Mouse (Mus musculus): ENCODE results near the gene Higd2a. TPM values are rescaled to one million over a fixed set of nuclear protein-coding genes. Genes with fewer than 3 reads are reported as not detected.
A peak's percentile ranks its signal among the peaks of the same experiment; 100 is the strongest.

Gene Higd2a
- polyA plus RNA-seq, 1 experiment from 2014 or later, result 205 TPM

DNA sequence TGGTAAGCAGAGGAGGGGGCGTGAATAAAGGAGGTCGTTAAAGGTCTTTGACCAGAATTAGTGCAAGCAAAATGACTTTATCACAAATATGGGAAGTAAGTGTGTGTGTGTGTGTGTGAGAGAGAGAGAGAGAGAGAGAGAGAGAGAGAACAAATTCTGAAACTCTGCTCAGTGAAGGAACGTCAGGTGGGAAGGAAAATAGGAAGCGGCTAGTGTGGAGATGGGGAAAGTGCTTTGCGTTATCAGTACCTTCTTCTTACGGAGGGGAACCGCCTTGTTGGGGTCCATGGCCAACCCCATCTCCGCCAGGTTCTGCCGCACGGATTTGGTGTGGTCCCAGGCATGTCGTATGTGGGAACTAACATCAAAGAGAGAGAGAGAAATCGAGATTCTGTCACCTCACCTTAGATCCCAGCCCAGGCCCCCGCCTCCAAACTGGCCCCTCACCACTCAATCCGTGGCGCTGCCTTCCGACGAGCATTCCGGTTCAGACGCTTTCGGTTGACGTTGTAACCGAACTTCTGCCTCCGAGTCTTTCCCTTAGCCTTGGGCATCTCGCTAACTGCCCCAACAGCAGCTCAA lies 502 bp upstream of the Higd2a start:
- H3K4me1 ChIP-seq, result peaks cover 25% of the 10 kb centered on the region
- H3K9ac ChIP-seq, result peak overlapping the region; percentile 85
- H3K9me3 ChIP-seq (replicated peaks), result no peaks in the 10 kb centered on the region
- H3K27me3 ChIP-seq, result no peaks in the 10 kb centered on the region
- peaks cover 52% of the 10 kb centered on the region for H3K36me3 ChIP-seq
- H3K4me3 ChIP-seq (replicated peaks), result peak overlapping the region; percentile 83
- ATAC-seq (replicated peaks; ENCODE audit: low FRiP score), result peak; percentile 28
- WGBS, result under 1% methylated on average over 24 of the region's 24 CpGs
- H3K27ac ChIP-seq, result peak overlapping the region; percentile 76
- peak overlapping the region; percentile 84 for H3K4me2 ChIP-seq

- Histone ChIP-seq H3K27ac (no peak overlapping the region), H3K4me1 (peaks cover 29% of the 10 kb centered on the region), H3K9ac (no peak overlapping the region), H3K27me3 (no peaks in the 10 kb centered on the region), H3K4me3 (replicated peaks) (peak overlapping the region; percentile 83), H3K9me3 (replicated peaks) (no peaks in the 10 kb centered on the region), H3K36me3 (peaks cover 46% of the 10 kb centered on the region), H3K4me2 (peak overlapping the region; percentile 84)
- 91% methylated on average over 8 of the region's 8 CpGs for WGBS
- no peak for ATAC-seq (replicated peaks; ENCODE audit: low FRiP score)
Measured at GRCm38 (mm10) chr13:54591776-54592356, 1.9 kb downstream of the Higd2a start.

DNA sequence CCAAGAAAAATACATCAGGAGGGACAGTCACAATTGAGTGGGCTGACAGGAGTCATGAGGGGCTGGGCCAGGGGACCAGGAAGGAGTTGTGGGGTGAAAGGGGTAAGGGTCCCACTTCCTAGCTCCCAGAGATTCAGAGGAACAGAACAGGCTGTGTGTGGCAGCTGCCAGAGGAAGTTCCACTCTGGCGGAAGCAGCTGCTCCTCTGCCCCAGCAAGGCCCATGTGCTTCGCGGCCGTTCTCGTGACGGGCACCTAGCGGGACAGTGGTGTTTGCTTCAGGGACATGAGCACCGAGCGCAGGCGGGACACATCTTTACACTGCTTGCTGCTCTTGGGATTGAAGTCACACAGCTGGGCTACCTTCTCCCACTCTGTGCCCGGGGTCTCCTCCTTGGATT lies 3.6 kb downstream of the Higd2a start:
- peaks cover 40% of the 10 kb centered on the region for H3K36me3 ChIP-seq
- H3K27me3 ChIP-seq, result no peaks in the 10 kb centered on the region
- H3K4me1 ChIP-seq, result peaks cover 24% of the 10 kb centered on the region
- 96% methylated on average over 11 of the region's 11 CpGs for WGBS
- H3K9ac ChIP-seq, result no peak overlapping the region
- no peak overlapping the region for H3K4me2 ChIP-seq
- H3K4me3 ChIP-seq (replicated peaks), result no peak overlapping the region
- H3K27ac ChIP-seq, result no peak overlapping the region
- no peak for ATAC-seq (replicated peaks; ENCODE audit: low FRiP score)
- H3K9me3 ChIP-seq (replicated peaks), result no peaks in the 10 kb centered on the region

GRCm38 (mm10) chr13:54596107-54596690 lies 6.2 kb downstream of the Higd2a start:
- Histone ChIP-seq H3K9ac (no peak overlapping the region), H3K4me2 (no peak overlapping the region), H3K27me3 (no peaks in the 10 kb centered on the region), H3K4me1 (peaks cover 11% of the 10 kb centered on the region), H3K36me3 (peaks cover 50% of the 10 kb centered on the region), H3K9me3 (replicated peaks) (no peaks in the 10 kb centered on the region), H3K27ac (no peak overlapping the region), H3K4me3 (replicated peaks) (no peak overlapping the region)
- WGBS, result 87% methylated on average over 8 of the region's 8 CpGs
- no peak for ATAC-seq (replicated peaks; ENCODE audit: low FRiP score)

- peaks cover 5% of the 10 kb centered on the region for H3K4me1 ChIP-seq
- no peak overlapping the region for H3K27ac ChIP-seq
- no peaks in the 10 kb centered on the region for H3K27me3 ChIP-seq
- H3K9me3 ChIP-seq (replicated peaks), result no peaks in the 10 kb centered on the region
- H3K9ac ChIP-seq, result no peak overlapping the region; the same call in 1 of the 2 replicates
- H3K36me3 ChIP-seq, result peaks cover 50% of the 10 kb centered on the region
- H3K4me3 ChIP-seq (replicated peaks), result no peak overlapping the region
- no peak for ATAC-seq (replicated peaks; ENCODE audit: low FRiP score)
- 54% methylated on average over 5 of the region's 5 CpGs for WGBS
- H3K4me2 ChIP-seq, result no peak overlapping the region
Measured at GRCm38 (mm10) chr13:54596870-54597269, 6.9 kb downstream of the Higd2a start.

GRCm38 (mm10) chr13:54598622-54599143 lies 8.7 kb downstream of the Higd2a start:
- H3K4me3 ChIP-seq (replicated peaks), result no peak overlapping the region
- no peak for ATAC-seq (replicated peaks; ENCODE audit: low FRiP score)
- H3K4me1 ChIP-seq, result peaks cover 4% of the 10 kb centered on the region
- no peak overlapping the region for H3K4me2 ChIP-seq
- no peaks in the 10 kb centered on the region for H3K9me3 ChIP-seq (replicated peaks)
- H3K36me3 ChIP-seq, result peaks cover 38% of the 10 kb centered on the region
- 94% methylated on average over 12 of the region's 12 CpGs for WGBS
- no peak overlapping the region for H3K9ac ChIP-seq
- H3K27me3 ChIP-seq, result no peaks in the 10 kb centered on the region
- no peak overlapping the region for H3K27ac ChIP-seq

DNA sequence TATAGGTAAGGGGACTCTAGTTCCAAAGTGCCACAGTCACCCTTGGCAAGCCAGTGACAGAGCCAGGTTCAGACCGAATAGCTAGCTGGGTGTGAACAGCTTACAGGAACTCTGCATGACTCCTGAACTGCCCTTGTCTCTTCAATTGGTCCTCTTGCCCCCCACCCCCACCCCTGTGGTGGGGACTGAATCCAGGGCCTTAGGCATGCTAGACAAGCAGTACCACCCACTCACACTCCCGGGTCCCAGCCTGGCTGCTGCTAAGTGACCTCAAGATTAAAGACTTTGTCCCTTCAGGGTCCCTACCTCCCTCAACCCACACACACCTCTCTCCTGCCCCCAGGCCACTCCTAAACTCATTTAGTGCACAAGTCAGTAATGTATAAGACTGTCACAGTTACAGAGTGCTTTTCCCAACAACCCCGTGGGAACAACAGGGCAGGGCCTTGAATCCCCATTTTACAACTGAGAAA lies 12.7 kb downstream of the Higd2a start:
- H3K9ac ChIP-seq, result no peak overlapping the region
- no peaks in the 10 kb centered on the region for H3K27me3 ChIP-seq
- H3K36me3 ChIP-seq, result peaks cover 19% of the 10 kb centered on the region
- no peak overlapping the region for H3K4me2 ChIP-seq
- no peaks in the 10 kb centered on the region for H3K4me1 ChIP-seq
- H3K27ac ChIP-seq, result no peak overlapping the region
- ATAC-seq (replicated peaks; ENCODE audit: low FRiP score), result no peak
- H3K9me3 ChIP-seq (replicated peaks), result no peaks in the 10 kb centered on the region
- no peak overlapping the region for H3K4me3 ChIP-seq (replicated peaks)
- WGBS, result 16% methylated on average over 3 of the region's 3 CpGs

DNA sequence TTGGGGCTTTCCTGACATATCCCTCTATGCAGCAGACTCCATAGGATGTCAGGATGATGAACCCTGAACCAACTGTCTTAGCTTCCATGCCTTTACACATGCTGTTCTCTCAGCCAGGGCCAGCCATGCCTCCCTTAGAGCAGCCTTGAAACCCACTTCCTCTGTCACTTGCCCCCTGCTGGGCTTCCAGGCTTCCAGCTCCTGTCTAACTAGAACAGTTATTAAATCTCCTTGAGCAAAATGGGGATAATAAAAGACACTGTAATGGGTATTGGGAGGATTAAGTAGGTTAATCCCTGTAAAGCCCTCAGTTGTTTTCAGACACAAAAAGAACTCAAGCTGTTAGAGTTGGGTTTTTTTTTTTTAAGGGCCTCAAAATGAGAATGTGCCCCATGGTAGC lies 13.5 kb downstream of the Higd2a start:
- ATAC-seq (replicated peaks; ENCODE audit: low FRiP score), result no peak
- peaks cover 11% of the 10 kb centered on the region for H3K36me3 ChIP-seq
- H3K27me3 ChIP-seq, result no peaks in the 10 kb centered on the region
- H3K9me3 ChIP-seq (replicated peaks), result no peaks in the 10 kb centered on the region
- no peak overlapping the region for H3K4me2 ChIP-seq
- H3K27ac ChIP-seq, result no peak overlapping the region
- peaks cover under 1% of the 10 kb centered on the region; the same call in 1 of the 2 replicates for H3K4me1 ChIP-seq
- no peak overlapping the region for H3K9ac ChIP-seq
- H3K4me3 ChIP-seq (replicated peaks), result no peak overlapping the region

GRCm38 (mm10) chr13:54604221-54604620 lies 14.2 kb downstream of the Higd2a start:
- Histone ChIP-seq H3K4me3 (replicated peaks) (no peak overlapping the region), H3K9me3 (replicated peaks) (no peaks in the 10 kb centered on the region), H3K36me3 (peaks cover 3% of the 10 kb centered on the region; the same call in 1 of the 2 replicates), H3K4me2 (no peak overlapping the region), H3K9ac (no peak overlapping the region), H3K27ac (no peak overlapping the region), H3K27me3 (no peaks in the 10 kb centered on the region), H3K4me1 (peaks cover 7% of the 10 kb centered on the region; the same call in 1 of the 2 replicates)
- ATAC-seq (replicated peaks; ENCODE audit: low FRiP score), result no peak
- WGBS, result 68% methylated on average over 4 of the region's 4 CpGs

GRCm38 (mm10) chr13:54605426-54605825 lies 15.4 kb downstream of the Higd2a start:
- no peak overlapping the region for H3K4me3 ChIP-seq (replicated peaks)
- no peak overlapping the region for H3K27ac ChIP-seq
- ATAC-seq (replicated peaks; ENCODE audit: low FRiP score), result no peak
- H3K27me3 ChIP-seq, result no peaks in the 10 kb centered on the region
- H3K9ac ChIP-seq, result no peak overlapping the region
- H3K4me2 ChIP-seq, result no peak overlapping the region
- no peaks in the 10 kb centered on the region for H3K36me3 ChIP-seq
- no peaks in the 10 kb centered on the region for H3K9me3 ChIP-seq (replicated peaks)
- 79% methylated on average over 5 of the region's 5 CpGs for WGBS
- peaks cover 14% of the 10 kb centered on the region for H3K4me1 ChIP-seq

- 73% methylated on average over 5 of the region's 5 CpGs for WGBS
- ATAC-seq (replicated peaks; ENCODE audit: low FRiP score), result no peak
- H3K9me3 ChIP-seq (replicated peaks), result no peaks in the 10 kb centered on the region
- H3K4me1 ChIP-seq, result peaks cover 26% of the 10 kb centered on the region
- H3K27me3 ChIP-seq, result no peaks in the 10 kb centered on the region
- H3K4me3 ChIP-seq (replicated peaks), result no peak overlapping the region
- H3K9ac ChIP-seq, result no peak overlapping the region
- no peak overlapping the region for H3K4me2 ChIP-seq
- no peaks in the 10 kb centered on the region for H3K36me3 ChIP-seq
- H3K27ac ChIP-seq, result no peak overlapping the region
Measured at GRCm38 (mm10) chr13:54607204-54607603, 17.2 kb downstream of the Higd2a start.

DNA sequence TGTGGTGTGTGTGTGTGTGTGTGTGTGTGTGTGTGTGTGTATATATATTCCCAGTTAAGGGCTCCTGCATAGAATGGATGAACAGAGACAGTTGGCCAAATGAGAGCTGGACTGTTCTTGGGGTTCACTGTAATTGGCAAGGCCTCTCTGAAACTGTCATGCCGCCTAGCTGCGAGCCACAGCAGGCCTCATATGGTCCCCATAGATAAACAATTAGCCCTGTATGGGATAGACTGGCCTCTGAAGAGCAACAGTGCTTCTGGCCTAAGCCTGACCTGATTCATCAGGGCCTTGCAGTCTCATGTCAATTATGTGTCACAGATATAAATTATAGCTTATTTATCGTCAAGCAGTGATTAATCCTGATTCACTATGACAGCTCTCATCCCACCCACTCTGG lies 18.0 kb downstream of the Higd2a start:
- Histone ChIP-seq H3K27ac (no peak overlapping the region), H3K4me3 (replicated peaks) (no peak overlapping the region), H3K36me3 (no peaks in the 10 kb centered on the region), H3K9me3 (replicated peaks) (no peaks in the 10 kb centered on the region), H3K4me2 (no peak overlapping the region), H3K9ac (no peak overlapping the region), H3K4me1 (peaks cover 26% of the 10 kb centered on the region), H3K27me3 (no peaks in the 10 kb centered on the region)
- 87% methylated on average over 3 of the region's 3 CpGs for WGBS
- no peak; the same call in 1 of the 2 replicates for ATAC-seq (replicated peaks; ENCODE audit: low FRiP score)

Measured in kidney, embryonic 15.5 days (tissue).